Mouse (Mus musculus): ENCODE measurements around the gene Zfp711. TPM values are rescaled to one million over a fixed set of nuclear protein-coding genes. Genes with fewer than 3 reads are reported as not detected.

The Zfp711 gene
- not detected in 3 replicates for total RNA-seq (2017)

DNA sequence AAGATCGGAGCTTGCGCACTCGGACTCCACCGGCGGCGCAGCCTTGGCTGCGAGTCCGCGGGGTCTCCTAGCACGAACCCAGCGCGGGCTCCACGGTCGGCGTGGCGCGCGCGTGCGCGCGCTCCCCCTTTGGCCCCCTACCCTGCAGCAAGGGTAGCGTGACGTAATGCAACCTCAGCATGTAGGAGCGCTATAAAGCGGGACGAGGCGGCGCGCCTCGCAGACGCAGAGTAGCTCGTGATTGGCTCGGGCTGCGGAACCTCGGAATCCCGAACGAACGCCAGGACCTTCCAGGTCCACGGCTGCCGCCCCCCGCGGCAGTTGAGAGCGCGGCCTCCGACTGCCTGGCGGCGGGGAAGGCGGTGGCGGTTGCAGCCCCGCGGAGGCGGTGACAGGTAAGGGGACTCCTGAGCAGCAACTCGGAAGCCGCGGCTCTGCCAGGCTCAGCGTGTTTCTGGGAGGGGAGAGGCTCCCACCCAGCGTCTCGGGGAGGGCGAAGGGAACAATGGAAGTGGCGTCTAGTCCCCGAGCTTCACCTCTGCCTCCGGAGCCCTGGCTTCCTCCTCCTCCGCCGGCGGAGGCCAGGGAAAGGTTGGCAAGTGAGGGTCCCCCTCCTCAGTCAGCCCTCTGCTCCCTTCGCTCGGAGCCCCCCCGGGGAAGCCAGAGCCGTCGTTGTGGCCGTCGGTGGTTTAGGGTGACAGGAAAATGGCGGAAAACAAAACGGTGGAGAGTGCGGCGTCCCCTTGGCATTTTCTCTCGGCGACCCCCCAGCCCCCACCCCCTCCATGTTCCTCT, at the start of gene Zfp711:
Zfp711 (plus strand) TSS at position 16 of the 795 bp plus-strand sequence.
- no peak for ATAC-seq (replicated peaks; ENCODE audit: insufficient number of reproducible peaks, low FRiP score, low TSS enrichment, poor library complexity, severe bottlenecking)

DNA sequence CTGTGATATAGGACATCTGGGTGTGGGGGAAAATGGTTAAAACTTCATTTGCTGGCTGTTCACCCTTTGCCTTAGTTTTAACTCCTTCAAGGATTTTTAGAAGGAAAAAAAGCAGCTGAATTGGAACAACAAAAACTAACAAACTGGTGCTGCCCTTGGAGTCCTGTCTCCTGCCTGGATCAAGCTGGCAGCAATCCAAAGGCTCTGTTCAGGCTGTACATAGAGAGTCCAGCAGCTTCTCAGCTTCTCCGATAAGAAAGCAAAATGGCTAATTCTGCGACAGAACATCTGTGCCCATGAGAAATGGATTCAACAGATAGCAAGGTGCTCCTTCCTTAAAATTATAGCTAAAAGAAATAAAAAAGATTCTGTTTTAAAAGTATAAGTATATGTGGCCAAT, 32.6 kb upstream of the Zfp711 start:
- no peak for ATAC-seq (replicated peaks; ENCODE audit: insufficient number of reproducible peaks, low FRiP score, low TSS enrichment, poor library complexity, severe bottlenecking)

DNA sequence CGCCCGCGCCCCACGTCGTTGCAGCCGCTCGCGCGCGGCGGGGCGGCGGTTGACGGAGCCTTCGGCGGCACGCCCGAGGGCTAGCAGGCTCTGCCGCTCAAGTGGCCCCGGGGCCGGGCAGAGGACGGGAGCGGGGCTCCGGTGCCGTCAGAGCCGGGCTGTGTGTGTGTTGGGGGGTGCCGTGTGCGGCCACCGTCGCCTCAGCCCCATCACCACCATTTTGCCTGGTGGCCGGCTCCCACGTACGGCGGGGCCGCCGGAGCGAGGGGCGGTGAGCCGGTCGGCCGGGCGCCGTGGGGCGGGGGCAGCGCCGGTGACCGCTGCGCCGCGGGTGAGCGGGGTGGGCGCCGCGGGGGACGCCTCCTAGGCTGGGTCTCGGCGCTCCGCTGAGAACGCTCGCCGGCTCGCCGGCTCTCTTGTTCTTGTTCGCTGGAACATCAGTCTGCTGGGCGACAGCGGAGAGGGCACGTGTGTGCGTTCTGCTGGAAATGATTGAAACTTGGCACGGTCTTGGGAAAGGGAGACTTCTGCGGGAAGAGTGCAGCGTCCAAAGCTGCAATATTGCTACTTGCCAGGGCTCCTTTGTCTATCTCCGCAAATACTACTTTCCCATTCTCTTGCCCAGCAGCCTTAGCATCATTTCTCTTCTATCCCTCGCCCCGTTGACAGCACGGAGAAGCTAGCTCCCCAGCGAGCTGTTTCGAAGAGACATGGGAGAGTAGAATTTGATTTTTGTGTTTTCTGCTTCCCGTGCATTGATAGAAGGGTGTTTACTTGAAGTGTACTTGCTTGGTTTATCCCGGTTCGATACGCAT, 1.2 kb downstream of the Zfp711 start:
- no peak for ATAC-seq (replicated peaks; ENCODE audit: insufficient number of reproducible peaks, low FRiP score, low TSS enrichment, poor library complexity, severe bottlenecking)

DNA sequence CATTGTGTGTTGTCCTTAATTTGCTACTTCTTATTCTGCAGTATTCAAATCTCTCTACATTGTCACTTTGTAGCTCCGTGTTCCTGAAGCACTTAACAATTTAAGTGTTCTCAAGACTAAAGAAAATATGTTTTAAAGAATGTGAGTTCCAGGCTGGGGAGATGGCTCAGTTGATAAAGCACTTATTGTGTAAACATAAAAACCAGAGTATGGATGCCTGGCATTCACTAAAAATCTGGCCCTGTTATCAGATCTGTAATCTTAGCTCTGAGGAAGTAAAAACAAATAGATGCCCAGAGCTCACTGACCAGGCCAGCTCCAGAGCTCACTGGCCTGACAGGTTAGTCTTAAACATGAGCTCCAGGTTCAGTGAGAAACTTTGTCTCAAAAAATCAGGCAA, 75.2 kb downstream of the Zfp711 start:
- no peak for ATAC-seq (replicated peaks; ENCODE audit: insufficient number of reproducible peaks, low FRiP score, low TSS enrichment, poor library complexity, severe bottlenecking)

DNA sequence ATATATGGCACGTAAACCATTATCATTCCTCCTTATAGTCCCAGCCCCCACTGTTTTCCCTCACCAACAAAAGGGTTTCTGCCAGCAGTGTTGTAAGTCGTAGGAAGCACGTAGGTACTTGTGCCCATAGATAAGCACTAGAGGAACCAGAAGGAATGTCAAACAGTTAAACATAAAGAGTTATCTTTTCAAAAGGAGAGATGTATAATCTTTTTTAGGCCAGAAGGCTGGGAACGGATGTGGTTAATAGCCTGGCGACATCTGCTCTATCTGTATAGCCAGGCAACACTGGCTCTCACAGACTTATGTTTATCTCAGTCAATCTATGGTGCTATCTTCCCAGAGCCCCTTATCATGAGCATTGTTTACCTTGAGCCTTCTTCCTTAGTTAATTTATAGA, 80.3 kb downstream of the Zfp711 start:
- ATAC-seq (replicated peaks; ENCODE audit: insufficient number of reproducible peaks, low FRiP score, low TSS enrichment, poor library complexity, severe bottlenecking) = no peak

Other genes with a start within 250 kb of the Zfp711 start
- gene Satl1, start 193.7 kb upstream of the Zfp711 start, total RNA-seq (2017) = 0.64 TPM in 1 of 3 replicates, not detected in the others
- not detected in 3 replicates for gene 2010106E10Rik, start 105.3 kb upstream of the Zfp711 start, total RNA-seq (2017)
- not detected in 3 replicates for gene Pof1b, start 98.1 kb downstream of the Zfp711 start, total RNA-seq (2017)